Mouse (Mus musculus) intestine, embryonic 16.5 days (tissue): ENCODE data around the gene Armc9. TPM values are rescaled to one million over a fixed set of nuclear protein-coding genes. Genes with fewer than 3 reads are reported as not detected.
A peak's percentile ranks its signal among the peaks of the same experiment; 100 is the strongest.

Experiments
- ATAC-seq: fragments of 200-750 bp; cut with Nextera tagmentation; 2 replicates; pipeline ENCODE4 v1.8.0; 2017; ENCODE audit warnings: moderate TSS enrichment, moderate library complexity
- H3K27ac ChIP-seq: fragments of 300-500 bp; sonication (generic); 2 replicates; pipeline ENCODE4 v1.5.1; 2014; ENCODE audit warnings: mild to moderate bottlenecking, low read length
- H3K27me3 ChIP-seq: fragments of 300-500 bp; sonication (generic); replicated peaks from 2 replicates; pipeline ENCODE4 v1.6.1; 2014; ENCODE audit warnings: low read length, control low read depth, mixed read lengths; ENCODE audit not compliant: control insufficient read depth, insufficient read depth
- H3K36me3 ChIP-seq: fragments of 300-500 bp; sonication (generic); 2 replicates; pipeline ENCODE4 v1.6.1; 2014; ENCODE audit warnings: low read length, control low read depth; ENCODE audit not compliant: control insufficient read depth, insufficient read depth
- H3K4me1 ChIP-seq: fragments of 300-500 bp; sonication (generic); 2 replicates; pipeline ENCODE4 v1.6.1; 2014; ENCODE audit warnings: low read length, control low read depth, mixed read lengths; ENCODE audit not compliant: control insufficient read depth, insufficient read depth
- H3K4me2 ChIP-seq: fragments of 300-500 bp; sonication (generic); 2 replicates; pipeline ENCODE4 v1.6.1; 2014; ENCODE audit warnings: low read depth, low read length, control low read depth
- H3K4me3 ChIP-seq: fragments of 300-500 bp; sonication (generic); 2 replicates; pipeline ENCODE4 v1.5.1; 2014; ENCODE audit warnings: mild to moderate bottlenecking, low read length
- H3K9ac ChIP-seq: fragments of 300-500 bp; sonication (generic); 2 replicates; pipeline ENCODE4 v1.6.1; 2014; ENCODE audit warnings: low read depth, low read length
- H3K9me3 ChIP-seq: fragments of 300-500 bp; sonication (generic); 2 replicates; pipeline ENCODE4 v1.6.1; 2016; ENCODE audit warnings: low read length, control low read depth; ENCODE audit not compliant: control insufficient read depth
- WGBS: fragments of 180-500 bp; shearing (Covaris S2); extraction: QIAGEN DNeasy Blood & Tissue Kit; methylation state at CpG from one replicate; pipeline ENCODE4 v1.1.7; 2014; 5-methylcytosine and 5-hydroxymethylcytosine counted together
- polyA plus RNA-seq: library from polyadenylated mRNA; unstranded; fragments of >200 nt; fragmentation: Nextera tagmentation; extraction: Ambion mirVana; gene quantifications from 2 replicates; pipeline ENCODE4 v1.2.1, GENCODE M21; 2015

Gene Armc9
- polyA plus RNA-seq, 1 experiment from 2014 or later = 15.2 TPM

- ATAC-seq = peak; percentile 64
- H3K4me1 ChIP-seq = peaks cover 6% of the 10 kb centered on the region; the same call in 1 of the 2 replicates
These were observed 117.1 kb downstream of the Armc9 start for GRCm38 (mm10) chr1:86271707-86272106.

GRCm38 (mm10) chr1:86277055-86277454, 122.5 kb downstream of the Armc9 start:
- Histone ChIP-seq H3K4me3 (no peak overlapping the region), H3K9ac (no peak overlapping the region), H3K27me3 (no peaks in the 10 kb centered on the region), H3K4me1 (peaks cover 8% of the 10 kb centered on the region; the same call in 1 of the 2 replicates), H3K36me3 (no peaks in the 10 kb centered on the region), H3K27ac (no peak overlapping the region), H3K9me3 (no peaks in the 10 kb centered on the region), H3K4me2 (no peak overlapping the region)
- 80% methylated on average over 5 of the region's 5 CpGs for WGBS
- ATAC-seq = peak; percentile 22; the same call in 1 of the 2 replicates

More at GRCm38 (mm10) chr1:86271707-86272106, 117.1 kb downstream of the Armc9 start:
- H3K4me2 ChIP-seq = no peak overlapping the region
- H3K36me3 ChIP-seq = no peaks in the 10 kb centered on the region
- 49% methylated on average over 6 of the region's 6 CpGs for WGBS
- H3K27ac ChIP-seq = 0 out of 2 replicates have a peak overlapping the region, but pooled peaks have one; percentile 21
- no peaks in the 10 kb centered on the region for H3K27me3 ChIP-seq
- no peak overlapping the region for H3K9ac ChIP-seq
- no peak overlapping the region for H3K4me3 ChIP-seq
- H3K9me3 ChIP-seq = no peaks in the 10 kb centered on the region

- no peak overlapping the region for H3K9ac ChIP-seq
- H3K4me3 ChIP-seq = no peak overlapping the region
- H3K4me1 ChIP-seq = peaks cover 8% of the 10 kb centered on the region; the same call in 1 of the 2 replicates
- no peak overlapping the region for H3K4me2 ChIP-seq
- H3K36me3 ChIP-seq = no peaks in the 10 kb centered on the region
- no peaks in the 10 kb centered on the region for H3K27me3 ChIP-seq
- ATAC-seq = peak; percentile 73
- H3K27ac ChIP-seq = peak overlapping the region; percentile 55
- H3K9me3 ChIP-seq = no peaks in the 10 kb centered on the region
- WGBS = 67% methylated on average over 11 of the region's 11 CpGs
These were observed 127.4 kb downstream of the Armc9 start for GRCm38 (mm10) chr1:86281781-86282536.

GRCm38 (mm10) chr1:86284101-86284500, 129.5 kb downstream of the Armc9 start:
- Histone ChIP-seq H3K27ac (no peak overlapping the region), H3K9me3 (no peaks in the 10 kb centered on the region), H3K4me2 (no peak overlapping the region), H3K4me1 (0 out of 2 replicates have a peak, but pooled peaks cover 3% of the 10 kb centered on the region), H3K9ac (no peak overlapping the region), H3K4me3 (no peak overlapping the region), H3K36me3 (no peaks in the 10 kb centered on the region), H3K27me3 (no peaks in the 10 kb centered on the region)
- WGBS = 87% methylated on average over 5 of the region's 5 CpGs
- ATAC-seq = no peak

- H3K36me3 ChIP-seq = no peaks in the 10 kb centered on the region
- 74% methylated on average over 6 of the region's 6 CpGs for WGBS
- H3K27me3 ChIP-seq = no peaks in the 10 kb centered on the region
- no peak overlapping the region for H3K4me2 ChIP-seq
- H3K4me1 ChIP-seq = 0 out of 2 replicates have a peak, but pooled peaks cover 3% of the 10 kb centered on the region
- H3K9ac ChIP-seq = no peak overlapping the region
- H3K9me3 ChIP-seq = no peaks in the 10 kb centered on the region
- H3K27ac ChIP-seq = no peak overlapping the region
- H3K4me3 ChIP-seq = no peak overlapping the region
- no peak for ATAC-seq
These were observed 130.7 kb downstream of the Armc9 start for GRCm38 (mm10) chr1:86285295-86285694.

GRCm38 (mm10) chr1:86287473-86287872, 132.9 kb downstream of the Armc9 start:
- H3K4me1 ChIP-seq = 0 out of 2 replicates have a peak, but pooled peaks cover 3% of the 10 kb centered on the region
- no peak overlapping the region for H3K9ac ChIP-seq
- H3K4me2 ChIP-seq = no peak overlapping the region
- H3K27me3 ChIP-seq = no peaks in the 10 kb centered on the region
- H3K4me3 ChIP-seq = no peak overlapping the region
- no peaks in the 10 kb centered on the region for H3K36me3 ChIP-seq
- no peaks in the 10 kb centered on the region for H3K9me3 ChIP-seq
- WGBS = 66% methylated on average over 4 of the region's 4 CpGs
- H3K27ac ChIP-seq = peak overlapping the region; percentile 11; the same call in 1 of the 2 replicates
- peak; percentile 87 for ATAC-seq

- no peak overlapping the region for H3K9ac ChIP-seq
- no peak overlapping the region for H3K4me2 ChIP-seq
- H3K27me3 ChIP-seq = no peaks in the 10 kb centered on the region
- no peak for ATAC-seq
- peaks cover 3% of the 10 kb centered on the region; the same call in 1 of the 2 replicates for H3K4me1 ChIP-seq
- no peak overlapping the region for H3K4me3 ChIP-seq
- H3K9me3 ChIP-seq = no peaks in the 10 kb centered on the region
- H3K36me3 ChIP-seq = no peaks in the 10 kb centered on the region
- WGBS = 55% methylated on average over 3 of the region's 3 CpGs
- no peak overlapping the region for H3K27ac ChIP-seq
These were observed 135.9 kb downstream of the Armc9 start for GRCm38 (mm10) chr1:86290452-86290851.

- Histone ChIP-seq H3K4me2 (no peak overlapping the region), H3K4me1 (no peaks in the 10 kb centered on the region; the same call in 1 of the 2 replicates), H3K27me3 (no peaks in the 10 kb centered on the region), H3K9ac (no peak overlapping the region), H3K36me3 (no peaks in the 10 kb centered on the region), H3K9me3 (no peaks in the 10 kb centered on the region), H3K27ac (no peak overlapping the region), H3K4me3 (no peak overlapping the region)
- ATAC-seq = no peak
- 92% methylated on average over 3 of the region's 3 CpGs for WGBS
These were observed 138.5 kb downstream of the Armc9 start for GRCm38 (mm10) chr1:86293091-86293490.

- 87% methylated on average over 5 of the region's 5 CpGs for WGBS
- Histone ChIP-seq H3K4me3 (no peak overlapping the region), H3K9me3 (no peaks in the 10 kb centered on the region), H3K27ac (no peak overlapping the region), H3K4me2 (no peak overlapping the region), H3K9ac (no peak overlapping the region), H3K27me3 (no peaks in the 10 kb centered on the region), H3K4me1 (no peaks in the 10 kb centered on the region; the same call in 1 of the 2 replicates), H3K36me3 (no peaks in the 10 kb centered on the region)
- ATAC-seq = 0 out of 2 replicates have a peak, but pooled peaks have one; percentile 34
These were observed 139.3 kb downstream of the Armc9 start for GRCm38 (mm10) chr1:86293868-86294267.
